Mouse (Mus musculus): Measurements from ENCODE around the gene Fam166a. TPM values are rescaled to one million over a fixed set of nuclear protein-coding genes. Genes with fewer than 3 reads are reported as not detected.

The Fam166a gene
- polyA plus RNA-seq, 1 experiment from 2014 or later, result 0.94 TPM

- H3K4me2 ChIP-seq, result peak overlapping the region; percentile 55
- WGBS, result 2% methylated on average over 41 of the region's 41 CpGs
- peak overlapping the region; percentile 97 for H3K4me3 ChIP-seq (ENCODE audit: low read depth, low read length)
- H3K27me3 ChIP-seq (ENCODE audit: control insufficient read depth, insufficient read depth, low read length), result no peaks in the 10 kb centered on the region
- H3K4me1 ChIP-seq (ENCODE audit: control insufficient read depth, insufficient read depth, low read length), result peaks cover 13% of the 10 kb centered on the region
- peak overlapping the region; percentile 97 for H3K27ac ChIP-seq (ENCODE audit: low read depth, low read length)
- H3K9me3 ChIP-seq (ENCODE audit: control insufficient read depth, low read length), result no peaks in the 10 kb centered on the region
- peak; percentile 99 for DNase-seq (ENCODE audit: low spot score, missing footprints)
- ATAC-seq (ENCODE audit: low FRiP score), result peak; percentile 97
- no peaks in the 10 kb centered on the region for H3K36me3 ChIP-seq (ENCODE audit: control insufficient read depth, insufficient read depth, low read length)
- peak overlapping the region; percentile 74 for H3K9ac ChIP-seq (ENCODE audit: low read length)
Measured at GRCm38 (mm10) chr2:25224766-25225752, 6.5 kb downstream of the Fam166a start.

GRCm38 (mm10) chr2:25225811-25226379 is 7.3 kb downstream of the Fam166a start:
- Histone ChIP-seq H3K9ac (ENCODE audit: low read length) (peak overlapping the region; percentile 74; the same call in 1 of the 2 replicates), H3K9me3 (ENCODE audit: control insufficient read depth, low read length) (no peaks in the 10 kb centered on the region), H3K4me2 (peak overlapping the region; percentile 55), H3K4me3 (ENCODE audit: low read depth, low read length) (peak overlapping the region; percentile 97; the same call in 1 of the 2 replicates), H3K4me1 (ENCODE audit: control insufficient read depth, insufficient read depth, low read length) (peaks cover 13% of the 10 kb centered on the region), H3K36me3 (ENCODE audit: control insufficient read depth, insufficient read depth, low read length) (no peaks in the 10 kb centered on the region), H3K27me3 (ENCODE audit: control insufficient read depth, insufficient read depth, low read length) (no peaks in the 10 kb centered on the region), H3K27ac (ENCODE audit: low read depth, low read length) (peak overlapping the region; percentile 97; the same call in 1 of the 2 replicates)
- no peak for ATAC-seq (ENCODE audit: low FRiP score)
- 74% methylated on average over 8 of the region's 8 CpGs for WGBS
- DNase-seq (ENCODE audit: low spot score, missing footprints), result peak; percentile 79

- Histone ChIP-seq H3K4me2 (no peak overlapping the region), H3K27me3 (ENCODE audit: control insufficient read depth, insufficient read depth, low read length) (no peaks in the 10 kb centered on the region), H3K9me3 (ENCODE audit: control insufficient read depth, low read length) (no peaks in the 10 kb centered on the region), H3K27ac (ENCODE audit: low read depth, low read length) (no peak overlapping the region), H3K4me1 (ENCODE audit: control insufficient read depth, insufficient read depth, low read length) (peaks cover 13% of the 10 kb centered on the region), H3K4me3 (ENCODE audit: low read depth, low read length) (no peak overlapping the region), H3K9ac (ENCODE audit: low read length) (no peak overlapping the region), H3K36me3 (ENCODE audit: control insufficient read depth, insufficient read depth, low read length) (no peaks in the 10 kb centered on the region)
- DNase-seq (ENCODE audit: low spot score, missing footprints), result peak; percentile 69
- ATAC-seq (ENCODE audit: low FRiP score), result no peak
- 83% methylated on average over 5 of the region's 5 CpGs for WGBS
Measured at GRCm38 (mm10) chr2:25226864-25227263, 8.3 kb downstream of the Fam166a start.

GRCm38 (mm10) chr2:25227406-25227805 is 8.9 kb downstream of the Fam166a start:
- H3K9ac ChIP-seq (ENCODE audit: low read length), result no peak overlapping the region
- ATAC-seq (ENCODE audit: low FRiP score) (no peak), DNase-seq (ENCODE audit: low spot score, missing footprints) (peak; percentile 64)
- 93% methylated on average over 4 of the region's 4 CpGs for WGBS
- no peak overlapping the region for H3K4me2 ChIP-seq
- H3K4me1 ChIP-seq (ENCODE audit: control insufficient read depth, insufficient read depth, low read length), result peaks cover 13% of the 10 kb centered on the region
- no peaks in the 10 kb centered on the region for H3K27me3 ChIP-seq (ENCODE audit: control insufficient read depth, insufficient read depth, low read length)
- H3K4me3 ChIP-seq (ENCODE audit: low read depth, low read length), result no peak overlapping the region
- no peaks in the 10 kb centered on the region for H3K36me3 ChIP-seq (ENCODE audit: control insufficient read depth, insufficient read depth, low read length)
- no peaks in the 10 kb centered on the region for H3K9me3 ChIP-seq (ENCODE audit: control insufficient read depth, low read length)
- no peak overlapping the region for H3K27ac ChIP-seq (ENCODE audit: low read depth, low read length)

GRCm38 (mm10) chr2:25228431-25228889 is 9.9 kb downstream of the Fam166a start:
- no peaks in the 10 kb centered on the region for H3K36me3 ChIP-seq (ENCODE audit: control insufficient read depth, insufficient read depth, low read length)
- peaks cover 10% of the 10 kb centered on the region for H3K4me1 ChIP-seq (ENCODE audit: control insufficient read depth, insufficient read depth, low read length)
- no peaks in the 10 kb centered on the region for H3K27me3 ChIP-seq (ENCODE audit: control insufficient read depth, insufficient read depth, low read length)
- H3K9me3 ChIP-seq (ENCODE audit: control insufficient read depth, low read length), result no peaks in the 10 kb centered on the region
- 0 out of 2 replicates have a peak overlapping the region, but pooled peaks have one; percentile 4 for H3K4me3 ChIP-seq (ENCODE audit: low read depth, low read length)
- H3K27ac ChIP-seq (ENCODE audit: low read depth, low read length), result no peak overlapping the region
- DNase-seq (ENCODE audit: low spot score, missing footprints) (peak; percentile 96), ATAC-seq (ENCODE audit: low FRiP score) (no peak)
- 0% methylated on average over 7 of the region's 7 CpGs for WGBS
- H3K4me2 ChIP-seq, result peak overlapping the region; percentile 23; the same call in 1 of the 2 replicates
- no peak overlapping the region for H3K9ac ChIP-seq (ENCODE audit: low read length)

DNA sequence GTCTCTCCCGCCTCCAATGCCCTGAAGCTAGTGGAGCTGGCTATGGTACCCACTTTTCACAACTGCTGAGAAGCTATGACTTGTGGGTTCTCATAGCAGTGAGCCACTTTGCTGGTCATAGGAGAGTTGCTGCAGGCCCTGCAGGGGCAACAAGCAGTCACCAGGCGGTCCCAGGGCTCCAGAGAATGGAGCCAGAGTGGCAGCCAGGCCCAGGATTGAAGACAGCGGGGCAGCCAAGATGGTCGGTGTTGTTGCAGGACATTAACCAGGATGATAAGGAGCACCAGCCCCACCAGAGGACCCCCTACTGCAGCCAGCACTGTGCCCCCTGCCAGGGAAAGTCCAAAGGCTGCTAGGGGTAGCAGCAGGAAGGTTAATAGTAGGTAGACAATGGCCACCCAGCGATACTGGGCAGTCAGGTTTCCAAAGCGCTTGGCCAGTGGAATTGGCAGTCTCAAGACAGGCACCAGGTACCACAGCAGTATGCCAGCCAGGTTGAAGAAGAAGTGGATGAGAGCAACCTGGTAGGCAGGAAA is 10.5 kb downstream of the Fam166a start:
- Histone ChIP-seq H3K4me2 (no peak overlapping the region), H3K36me3 (ENCODE audit: control insufficient read depth, insufficient read depth, low read length) (no peaks in the 10 kb centered on the region)

DNA sequence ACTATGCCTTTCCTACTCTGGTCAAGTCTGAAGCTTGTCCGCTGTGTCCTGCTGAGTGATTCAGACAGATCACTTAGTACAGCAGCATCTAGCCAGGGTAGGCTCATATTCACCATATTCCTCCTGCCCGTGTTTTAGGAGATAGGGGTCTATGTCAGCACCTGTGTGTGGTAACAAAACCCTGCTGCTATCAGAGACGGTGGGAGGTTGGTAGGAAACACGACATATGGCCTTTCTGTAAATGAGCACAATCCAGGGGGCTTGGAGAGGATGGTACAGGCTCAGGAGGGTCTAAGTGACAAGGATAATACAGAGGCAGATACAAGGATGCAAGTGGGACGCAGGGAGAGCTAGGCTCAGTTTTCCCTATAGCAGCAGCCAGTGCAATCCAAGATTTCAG is 11.0 kb downstream of the Fam166a start:
- 87% methylated on average over 5 of the region's 5 CpGs for WGBS
- no peaks in the 10 kb centered on the region for H3K36me3 ChIP-seq (ENCODE audit: control insufficient read depth, insufficient read depth, low read length)
- H3K9me3 ChIP-seq (ENCODE audit: control insufficient read depth, low read length), result no peaks in the 10 kb centered on the region
- H3K27me3 ChIP-seq (ENCODE audit: control insufficient read depth, insufficient read depth, low read length), result no peaks in the 10 kb centered on the region
- H3K9ac ChIP-seq (ENCODE audit: low read length), result no peak overlapping the region
- no peak overlapping the region for H3K27ac ChIP-seq (ENCODE audit: low read depth, low read length)
- H3K4me3 ChIP-seq (ENCODE audit: low read depth, low read length), result no peak overlapping the region
- ATAC-seq (ENCODE audit: low FRiP score), result no peak
- H3K4me2 ChIP-seq, result no peak overlapping the region
- no peak for DNase-seq (ENCODE audit: low spot score, missing footprints)
- peaks cover 6% of the 10 kb centered on the region for H3K4me1 ChIP-seq (ENCODE audit: control insufficient read depth, insufficient read depth, low read length)

More for the DNA sequence above, 10.5 kb downstream of the Fam166a start:
- Histone ChIP-seq H3K27me3 (ENCODE audit: control insufficient read depth, insufficient read depth, low read length) (no peaks in the 10 kb centered on the region), H3K9ac (ENCODE audit: low read length) (no peak overlapping the region), H3K4me3 (ENCODE audit: low read depth, low read length) (no peak overlapping the region), H3K4me1 (ENCODE audit: control insufficient read depth, insufficient read depth, low read length) (peaks cover 6% of the 10 kb centered on the region), H3K27ac (ENCODE audit: low read depth, low read length) (no peak overlapping the region), H3K9me3 (ENCODE audit: control insufficient read depth, low read length) (no peaks in the 10 kb centered on the region)
- ATAC-seq (ENCODE audit: low FRiP score) (no peak), DNase-seq (ENCODE audit: low spot score, missing footprints) (peak; percentile 73)
- WGBS, result 74% methylated on average over 6 of the region's 6 CpGs

DNA sequence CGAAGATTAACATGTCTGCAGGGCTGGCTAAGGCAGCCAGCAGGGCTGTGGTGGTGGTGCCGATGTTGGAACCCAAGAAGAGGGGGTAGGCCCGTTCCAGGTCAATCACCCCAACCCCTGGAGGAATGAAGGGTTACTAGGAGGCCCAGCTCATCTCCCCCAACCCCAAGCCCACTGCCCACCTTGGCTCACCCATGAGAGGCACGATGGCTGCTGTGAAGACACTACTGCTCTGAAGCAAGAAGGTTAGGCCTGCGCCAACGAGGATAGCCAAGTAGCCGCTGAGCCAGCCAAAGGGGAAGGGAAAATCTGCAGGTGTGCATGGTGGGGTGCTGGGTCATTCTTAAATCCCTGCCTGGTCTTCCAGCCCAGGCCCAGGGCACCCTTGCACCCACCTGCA is 12.0 kb downstream of the Fam166a start:
- Histone ChIP-seq H3K4me1 (ENCODE audit: control insufficient read depth, insufficient read depth, low read length) (peaks cover 3% of the 10 kb centered on the region), H3K4me2 (no peak overlapping the region), H3K27me3 (ENCODE audit: control insufficient read depth, insufficient read depth, low read length) (no peaks in the 10 kb centered on the region), H3K4me3 (ENCODE audit: low read depth, low read length) (no peak overlapping the region), H3K36me3 (ENCODE audit: control insufficient read depth, insufficient read depth, low read length) (no peaks in the 10 kb centered on the region), H3K9ac (ENCODE audit: low read length) (no peak overlapping the region), H3K9me3 (ENCODE audit: control insufficient read depth, low read length) (no peaks in the 10 kb centered on the region), H3K27ac (ENCODE audit: low read depth, low read length) (no peak overlapping the region)
- WGBS, result 86% methylated on average over 7 of the region's 7 CpGs
- DNase-seq (ENCODE audit: low spot score, missing footprints) (no peak), ATAC-seq (ENCODE audit: low FRiP score) (no peak)
